Mouse (Mus musculus) C2C12 (cell line): Measurements from ENCODE around the gene Tgfbr3. TPM values are rescaled to one million over a fixed set of nuclear protein-coding genes. Genes with fewer than 3 reads are reported as not detected.

Source experiments
- H3K27me3 ChIP-seq: one replicate; pipeline ENCODE4 v1.6.1; 2011; ENCODE audit not compliant: control insufficient read depth, insufficient read depth, insufficient read length
- H3K36me3 ChIP-seq: one replicate; pipeline ENCODE4 v1.6.1; 2011; ENCODE audit not compliant: control insufficient read depth, insufficient read depth
- H3K4me3 ChIP-seq: one replicate; pipeline ENCODE4 v1.5.1; 2011; ENCODE audit warnings: mild to moderate bottlenecking, control low read depth; ENCODE audit not compliant: poor library complexity, insufficient read depth, severe bottlenecking
- H3K79me2 ChIP-seq: one replicate; pipeline ENCODE4 v1.6.1; 2011; ENCODE audit not compliant: control insufficient read depth, insufficient read depth
- H3K79me3 ChIP-seq: one replicate; pipeline ENCODE4 v1.6.1; 2011; ENCODE audit warnings: low read depth, control low read depth
- H3ac ChIP-seq: one replicate; pipeline ENCODE3; 2011; ENCODE audit warnings: low read depth; ENCODE audit not compliant: control insufficient read depth, insufficient read length
- CEBPB ChIP-seq: IDR thresholded peaks from one replicate; pipeline ENCODE4 v1.6.1; 2011; ENCODE audit warnings: low read depth, mild to moderate bottlenecking, control low read depth, moderate library complexity
- CTCF ChIP-seq: IDR thresholded peaks from one replicate; pipeline ENCODE4 v1.5.1; 2011; ENCODE audit not compliant: control insufficient read depth, insufficient read depth, insufficient read length
- FOSL1 ChIP-seq: IDR thresholded peaks from one replicate; pipeline ENCODE4 v1.8.0; 2011; ENCODE audit warnings: mild to moderate bottlenecking, low read length; ENCODE audit not compliant: poor library complexity, insufficient read depth, severe bottlenecking
- MAX ChIP-seq: IDR thresholded peaks from one replicate; pipeline ENCODE4 v1.6.1; 2011; ENCODE audit warnings: mild to moderate bottlenecking, control low read depth
- MYOD1 ChIP-seq: IDR thresholded peaks from one replicate; pipeline ENCODE4 v1.6.1; 2011; ENCODE audit warnings: low read depth; ENCODE audit not compliant: control insufficient read depth, insufficient read length
- MYOG ChIP-seq: IDR thresholded peaks from one replicate; pipeline ENCODE4 v1.6.1; 2011; ENCODE audit not compliant: control insufficient read depth, insufficient read length; ENCODE audit errors: extremely low read depth
- USF1 ChIP-seq: IDR thresholded peaks from one replicate; pipeline ENCODE4 v1.6.1; 2011; ENCODE audit warnings: low read depth, mild to moderate bottlenecking, control low read depth, moderate library complexity
- polyA plus RNA-seq: library from polyadenylated mRNA; unstranded; fragments of >200 nt; fragmentation: generic; extraction: Trizol; gene quantifications from one replicate; pipeline ENCODE4 v1.2.1, GENCODE M21; 2012; ENCODE audit warnings: missing spikeins

Gene Tgfbr3
- polyA plus RNA-seq, 1 experiment: 0.20 TPM

- H3K27me3 ChIP-seq: peaks cover 35% of the 10 kb centered on the region
- H3K36me3 ChIP-seq: no peaks in the 10 kb centered on the region
- H3K79me3 ChIP-seq: no peaks in the 10 kb centered on the region
- no peak overlapping the region for H3K4me3 ChIP-seq
- H3K79me2 ChIP-seq: no peaks in the 10 kb centered on the region
- no peak overlapping the region for H3ac ChIP-seq
- TF ChIP-seq USF1 (no peak), MYOG (no peak), MYOD1 (no peak), CEBPB (no peak), FOSL1 (no peak), MAX (no peak), CTCF (no peak)
These were observed 146.6 kb downstream of the Tgfbr3 start for GRCm38 (mm10) chr5:107142791-107143190.

DNA sequence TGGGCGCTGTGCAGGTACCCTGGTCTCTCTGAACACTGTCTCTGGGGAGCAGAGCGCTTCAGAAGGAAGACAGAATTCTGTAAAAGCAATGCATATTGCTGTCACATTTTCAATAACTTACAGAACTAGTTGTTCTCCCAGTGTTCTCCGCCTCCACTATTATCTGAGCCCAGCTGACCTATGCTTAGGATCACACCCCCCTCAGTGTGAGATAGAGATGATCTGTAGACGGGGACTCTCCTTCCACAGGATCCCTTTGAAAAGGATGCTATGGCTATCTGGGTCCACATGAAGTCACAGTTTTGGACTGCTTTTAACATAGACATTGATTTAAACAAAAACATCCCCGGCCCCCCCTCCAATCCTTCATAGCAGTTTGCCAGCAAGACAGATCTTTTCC, 148.1 kb downstream of the Tgfbr3 start:
- Histone ChIP-seq H3K4me3 (no peak overlapping the region), H3K36me3 (no peaks in the 10 kb centered on the region), H3K27me3 (peaks cover 39% of the 10 kb centered on the region), H3K79me3 (no peaks in the 10 kb centered on the region), H3ac (no peak overlapping the region), H3K79me2 (no peaks in the 10 kb centered on the region)
- TF ChIP-seq MYOD1: no peak
- no peak for TF ChIP-seq CTCF
- no peak for TF ChIP-seq CEBPB

- Histone ChIP-seq H3K36me3 (no peaks in the 10 kb centered on the region), H3K27me3 (peaks cover 27% of the 10 kb centered on the region)
These were observed 149.4 kb downstream of the Tgfbr3 start for GRCm38 (mm10) chr5:107139800-107140651.

DNA sequence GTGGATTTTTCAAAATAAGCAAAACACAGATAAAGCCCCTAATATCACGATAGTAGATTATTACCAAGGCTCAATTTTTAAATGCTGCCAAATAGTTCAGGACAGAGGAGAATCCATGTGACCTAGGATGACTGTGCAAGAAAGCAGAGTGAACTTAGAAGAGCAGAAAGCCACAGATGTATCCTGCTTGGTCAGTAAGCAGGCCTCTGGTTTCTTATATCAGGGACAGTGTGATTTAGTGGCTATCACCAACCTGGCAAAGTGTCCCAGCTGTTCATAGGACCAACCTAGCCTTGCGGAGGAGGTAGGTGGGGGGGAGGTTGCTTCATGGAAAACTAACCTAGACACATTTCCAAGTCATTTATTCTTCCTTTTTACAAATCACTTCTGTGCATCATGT, 156.1 kb downstream of the Tgfbr3 start:
- no peaks in the 10 kb centered on the region for H3K79me3 ChIP-seq
- H3K4me3 ChIP-seq: no peak overlapping the region
- H3ac ChIP-seq: no peak overlapping the region
- no peaks in the 10 kb centered on the region for H3K79me2 ChIP-seq
- H3K27me3 ChIP-seq: peaks cover 6% of the 10 kb centered on the region
- no peaks in the 10 kb centered on the region for H3K36me3 ChIP-seq
- TF ChIP-seq MAX (no peak), MYOG (no peak), MYOD1 (no peak), CEBPB (no peak), CTCF (no peak), USF1 (no peak), FOSL1 (no peak)

More at GRCm38 (mm10) chr5:107139800-107140651, 149.4 kb downstream of the Tgfbr3 start:
- TF ChIP-seq MYOD1 (no peak), MYOG (no peak), CTCF (no peak), MAX (no peak), USF1 (no peak), FOSL1 (no peak), CEBPB (no peak)
- no peaks in the 10 kb centered on the region for H3K79me2 ChIP-seq
- no peak overlapping the region for H3ac ChIP-seq
- no peaks in the 10 kb centered on the region for H3K79me3 ChIP-seq
- H3K4me3 ChIP-seq: no peak overlapping the region

GRCm38 (mm10) chr5:107132231-107132630, 157.2 kb downstream of the Tgfbr3 start:
- TF ChIP-seq MYOD1: no peak
- no peak for TF ChIP-seq CTCF
- no peak for TF ChIP-seq MAX
- TF ChIP-seq CEBPB: no peak
- no peak for TF ChIP-seq USF1
- Histone ChIP-seq H3K79me3 (no peaks in the 10 kb centered on the region), H3K79me2 (no peaks in the 10 kb centered on the region), H3K4me3 (no peak overlapping the region), H3K27me3 (peaks cover 3% of the 10 kb centered on the region), H3ac (no peak overlapping the region), H3K36me3 (no peaks in the 10 kb centered on the region)

DNA sequence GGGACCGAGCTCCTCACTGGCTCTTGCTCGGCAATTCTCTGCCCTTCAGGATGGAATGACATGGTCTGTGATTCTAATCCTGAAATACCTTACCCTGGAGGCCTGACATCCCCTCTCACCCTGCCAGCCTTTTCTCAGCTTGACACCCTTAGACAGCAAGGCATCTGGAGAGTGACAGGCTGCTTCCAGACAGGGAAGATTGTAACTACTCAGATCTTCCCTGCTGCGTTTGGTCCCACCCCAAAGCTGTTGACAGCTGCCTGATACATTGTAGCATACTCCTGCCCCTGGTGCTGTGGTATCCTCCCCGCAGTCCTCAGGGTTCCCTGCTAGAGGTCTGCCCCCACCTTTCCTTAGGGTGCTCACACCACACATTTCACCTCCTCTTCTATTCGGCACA, 160.1 kb downstream of the Tgfbr3 start:
- TF ChIP-seq MAX (no peak), USF1 (no peak), CTCF (no peak), FOSL1 (no peak)
- Histone ChIP-seq H3K79me2 (no peaks in the 10 kb centered on the region), H3K36me3 (no peaks in the 10 kb centered on the region)

More for the DNA sequence above, 160.1 kb downstream of the Tgfbr3 start:
- Histone ChIP-seq H3K79me3 (no peaks in the 10 kb centered on the region), H3ac (no peak overlapping the region), H3K4me3 (no peak overlapping the region), H3K27me3 (peaks cover 3% of the 10 kb centered on the region)
